Mouse (Mus musculus): ENCODE results near the gene Cfap65. TPM values are rescaled to one million over a fixed set of nuclear protein-coding genes. Genes with fewer than 3 reads are reported as not detected.

The Cfap65 gene
- total RNA-seq, 2 experiments from 2014 or later = not detected

Small RNA genes lying within 50 kb of the gene (microRNA-seq; reads per million reads assigned to microRNA genes)
- 15.8 reads per million, percentile 32 among the genes with 10 or more reads in this experiment for gene Mir375

Other genes starting within 250 kb of the Cfap65 start
- gene Cyp27a1, start 222.0 kb downstream of the Cfap65 start, total RNA-seq (2021) = 10 to 100 TPM; 11.1 to 11.9 TPM
- 1 to 10 TPM in 1 of 2 experiments, under 1 TPM in 1; 0.96 to 2.7 TPM for gene Prkag3, start 186.4 kb downstream of the Cfap65 start, total RNA-seq (2021)
- under 1 TPM in 1 of 2 experiments, not detected in 1; 0.20 TPM for gene Wnt6, start 163.7 kb downstream of the Cfap65 start, total RNA-seq (2021)
- gene Wnt10a, start 144.1 kb downstream of the Cfap65 start, total RNA-seq (2021) = not detected
- not detected for gene Cdk5r2, start 80.7 kb downstream of the Cfap65 start, total RNA-seq (2021)
- not detected for gene Fev, start 50.2 kb downstream of the Cfap65 start, total RNA-seq (2021)
- not detected for gene Cryba2, start 42.5 kb downstream of the Cfap65 start, total RNA-seq (2021)
- gene Ihh, start 16.1 kb upstream of the Cfap65 start, total RNA-seq (2021) = under 1 TPM in 1 of 2 experiments, not detected in 1; 0.11 TPM
- 1 to 10 TPM; 3.9 to 4.0 TPM for gene Nhej1, start 189.6 kb upstream of the Cfap65 start, total RNA-seq (2021)
- 1 to 10 TPM in 1 of 2 experiments, under 1 TPM in 1; 0.86 to 1.1 TPM for gene Slc23a3, start 198.3 kb upstream of the Cfap65 start, total RNA-seq (2021)
- gene Cnppd1, start 207.1 kb upstream of the Cfap65 start, total RNA-seq (2021) = 10 to 100 TPM; 21.3 to 23.7 TPM
- gene Retreg2, start 207.2 kb upstream of the Cfap65 start, total RNA-seq (2021) = 10 to 100 TPM; 19.5 to 23.5 TPM
- 10 to 100 TPM; 14.2 to 15.3 TPM for gene Zfand2b, start 233.0 kb upstream of the Cfap65 start, total RNA-seq (2021)
- 10 to 100 TPM; 26.1 to 29.6 TPM for gene Abcb6, start 244.8 kb upstream of the Cfap65 start, total RNA-seq (2021)

Measured in heart, postnatal 25 days (tissue).